11 mouse cellular contexts compared by ENCODE assay signal in the genomic region with DNA sequence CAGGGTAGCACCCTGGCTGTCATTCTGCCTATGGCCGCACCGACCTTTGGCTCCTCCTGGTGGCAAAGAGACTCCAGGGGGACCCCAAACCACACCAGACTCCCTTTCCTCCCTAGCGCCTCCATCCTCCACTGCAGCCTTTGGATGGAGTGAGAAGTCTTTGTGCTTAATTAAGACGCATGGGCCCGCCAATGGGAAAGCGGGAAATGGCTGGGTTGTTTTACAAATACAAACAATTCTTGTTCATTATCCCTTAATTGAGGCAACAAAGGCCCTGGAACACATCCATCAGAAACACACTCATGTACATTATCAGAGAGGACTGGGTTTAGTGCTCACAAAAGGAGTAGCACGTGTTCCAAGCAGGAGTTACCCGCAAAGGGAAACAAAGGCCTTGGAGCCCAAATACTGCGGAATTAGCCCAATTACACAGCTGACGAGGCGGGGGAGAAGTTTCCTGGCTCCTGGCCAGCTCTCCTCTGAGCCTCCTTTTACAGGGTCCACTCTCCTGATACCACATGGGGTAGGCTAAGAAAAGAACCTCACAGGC.
DNase-seq lines count a peak whose midpoint lies in the region; ATAC-seq and TF ChIP-seq lines count a peak whose summit lies in the region.
"Had no signal": no experiment of that assay in that cellular context is flagged by ENCODE, and none has a peak within 500 bp of the region (broad histone marks: within the 10 kb centered on the region; RNA-seq: fewer than 3 reads in every experiment).

No protein-coding gene starts in this region.

- no peak overlapping the region for H3K9ac ChIP-seq in heart, postnatal 0 days (replicated peaks; ENCODE audit: low read depth, low read length)
- no peak overlapping the region for H3K9ac ChIP-seq in forebrain, embryonic 15.5 days (replicated peaks)
- no peak overlapping the region for H3K9ac ChIP-seq in midbrain, embryonic 15.5 days
- H3K9ac ChIP-seq: liver, embryonic 15.5 days had no signal

- ATAC-seq in heart, postnatal 0 days (ENCODE audit: insufficient read depth, low read depth), result no peak
- ATAC-seq in forebrain, embryonic 15.5 days (replicated peaks), result peak; percentile 76
- ATAC-seq in midbrain, embryonic 15.5 days (replicated peaks), result peak; percentile 68

- WGBS in heart, postnatal 0 days, result 45% methylated on average over 11 of the region's 11 CpGs
- WGBS in forebrain, embryonic 15.5 days, result 8% methylated on average over 11 of the region's 11 CpGs
- 15% methylated on average over 11 of the region's 11 CpGs for WGBS in midbrain, embryonic 15.5 days

- no peak overlapping the region for H3K27ac ChIP-seq in heart, postnatal 0 days (ENCODE audit: low read depth)
- H3K27ac ChIP-seq in forebrain, embryonic 15.5 days (replicated peaks), result no peak overlapping the region
- no peak overlapping the region for H3K27ac ChIP-seq in midbrain, embryonic 15.5 days
- H3K27ac ChIP-seq: liver, embryonic 15.5 days had no signal

- H3K27me3 ChIP-seq in heart, postnatal 0 days (ENCODE audit: control insufficient read depth, insufficient read depth, low read length), result peaks cover 9% of the 10 kb centered on the region; the same call in 1 of the 2 replicates
- H3K27me3 ChIP-seq in forebrain, embryonic 15.5 days, result peaks cover 78% of the 10 kb centered on the region
- no peaks in the 10 kb centered on the region; the same call in 1 of the 2 replicates for H3K27me3 ChIP-seq in midbrain, embryonic 15.5 days (replicated peaks)

- no peaks in the 10 kb centered on the region for H3K4me1 ChIP-seq in heart, postnatal 0 days (ENCODE audit: control insufficient read depth, insufficient read depth)
- H3K4me1 ChIP-seq in forebrain, embryonic 15.5 days, result peaks cover 16% of the 10 kb centered on the region
- peaks cover 7% of the 10 kb centered on the region; the same call in 1 of the 2 replicates for H3K4me1 ChIP-seq in midbrain, embryonic 15.5 days
- H3K4me1 ChIP-seq: liver, embryonic 15.5 days had no signal

- H3K4me2 ChIP-seq in heart, postnatal 0 days (ENCODE audit: low read depth, low read length), result no peak overlapping the region
- no peak overlapping the region for H3K4me2 ChIP-seq in forebrain, embryonic 15.5 days (replicated peaks)
- no peak overlapping the region for H3K4me2 ChIP-seq in midbrain, embryonic 15.5 days
- H3K4me2 ChIP-seq: liver, embryonic 15.5 days had no signal

- no peak for TF ChIP-seq EP300 in heart, postnatal 0 days (IDR thresholded peaks at IDR 0.05; ENCODE audit: low read depth)

- H3K36me3 ChIP-seq in heart, postnatal 0 days (replicated peaks; ENCODE audit: control insufficient read depth, insufficient read depth, low read length), result no peaks in the 10 kb centered on the region
- no peaks in the 10 kb centered on the region for H3K36me3 ChIP-seq in forebrain, embryonic 15.5 days
- no peaks in the 10 kb centered on the region for H3K36me3 ChIP-seq in midbrain, embryonic 15.5 days (replicated peaks)
- H3K36me3 ChIP-seq: liver, embryonic 15.5 days had no signal

- DNase-seq in heart, postnatal 0 days (ENCODE audit: low spot score), result no peak
- DNase-seq in heart, adult 11 months, result no peak
- peak; percentile 26 for DNase-seq in ES-CJ7 (ENCODE audit: low read depth, low spot score)
- no peak for DNase-seq in left cerebral cortex, postnatal 10 days (ENCODE audit: extremely low spot score in 1 of 2, low spot score in 2 of 2)
- no peak for DNase-seq in cerebellum, postnatal 14 days
- no peak for DNase-seq in gastrocnemius, postnatal 4 days (ENCODE audit: low spot score in 2 of 2)
- DNase-seq: adrenal gland, adult 8-10 months; gastrocnemius, postnatal 14 days had no signal

- TF ChIP-seq CTCF in heart, postnatal 0 days (IDR thresholded peaks at IDR 0.05; ENCODE audit: low read depth), result peak; percentile 26; the same call in 1 of the 2 replicates

- H3K9me3 ChIP-seq in heart, postnatal 0 days (replicated peaks; ENCODE audit: control insufficient read depth, low read length), result no peaks in the 10 kb centered on the region
- no peaks in the 10 kb centered on the region for H3K9me3 ChIP-seq in forebrain, embryonic 15.5 days
- H3K9me3 ChIP-seq in midbrain, embryonic 15.5 days, result no peaks in the 10 kb centered on the region
- H3K9me3 ChIP-seq: liver, embryonic 15.5 days had no signal

- intact Hi-C loops in left cerebral cortex, postnatal 10 days (cut with DNase I), result no loop called here

- H3K4me3 ChIP-seq in heart, postnatal 0 days (ENCODE audit: low read depth, low read length), result no peak overlapping the region
- no peak overlapping the region for H3K4me3 ChIP-seq in forebrain, embryonic 15.5 days
- no peak overlapping the region for H3K4me3 ChIP-seq in midbrain, embryonic 15.5 days
- H3K4me3 ChIP-seq: liver, embryonic 15.5 days had no signal
